Mouse (Mus musculus): ENCODE measurements around the gene Sgms1.

- TF ChIP-seq CTCF (IDR thresholded peaks at IDR 0.05; ENCODE audit: low read depth, low read length) = no peak
- TF ChIP-seq POLR2A (IDR thresholded peaks at IDR 0.05; ENCODE audit: borderline replicate concordance, low read depth, low read length) = no peak
Measured at GRCm38 (mm10) chr19:32259048-32259447, 130.5 kb downstream of the Sgms1 start.
